Mouse (Mus musculus): ENCODE data around the gene Spp1. TPM values are rescaled to one million over a fixed set of nuclear protein-coding genes. Genes with fewer than 3 reads are reported as not detected.

Spp1 gene
- 0.63 and 1.1 TPM in 2 replicates for polyA plus RNA-seq (2012)

DNA sequence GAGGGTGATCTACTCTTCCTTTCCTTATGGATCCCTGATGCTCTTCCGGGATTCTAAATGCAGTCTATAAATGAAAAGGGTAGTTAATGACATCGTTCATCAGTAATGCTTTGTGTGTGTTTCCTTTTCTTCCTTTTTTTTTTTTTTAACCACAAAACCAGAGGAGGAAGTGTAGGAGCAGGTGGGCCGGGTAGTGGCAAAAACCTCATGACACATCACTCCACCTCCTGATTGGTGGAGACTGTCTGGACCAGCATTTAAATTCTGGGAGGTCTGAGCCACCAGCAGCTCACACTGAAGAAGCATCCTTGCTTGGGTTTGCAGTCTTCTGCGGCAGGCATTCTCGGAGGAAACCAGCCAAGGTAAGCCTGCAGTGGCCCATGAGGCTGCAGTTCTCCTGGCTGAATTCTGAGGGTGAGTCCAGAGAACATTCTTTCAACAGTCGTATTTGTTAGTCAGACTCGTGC is at the start of gene Spp1:
Spp1 (plus strand) TSS at position 284 of the 467 bp plus-strand sequence.

DNA sequence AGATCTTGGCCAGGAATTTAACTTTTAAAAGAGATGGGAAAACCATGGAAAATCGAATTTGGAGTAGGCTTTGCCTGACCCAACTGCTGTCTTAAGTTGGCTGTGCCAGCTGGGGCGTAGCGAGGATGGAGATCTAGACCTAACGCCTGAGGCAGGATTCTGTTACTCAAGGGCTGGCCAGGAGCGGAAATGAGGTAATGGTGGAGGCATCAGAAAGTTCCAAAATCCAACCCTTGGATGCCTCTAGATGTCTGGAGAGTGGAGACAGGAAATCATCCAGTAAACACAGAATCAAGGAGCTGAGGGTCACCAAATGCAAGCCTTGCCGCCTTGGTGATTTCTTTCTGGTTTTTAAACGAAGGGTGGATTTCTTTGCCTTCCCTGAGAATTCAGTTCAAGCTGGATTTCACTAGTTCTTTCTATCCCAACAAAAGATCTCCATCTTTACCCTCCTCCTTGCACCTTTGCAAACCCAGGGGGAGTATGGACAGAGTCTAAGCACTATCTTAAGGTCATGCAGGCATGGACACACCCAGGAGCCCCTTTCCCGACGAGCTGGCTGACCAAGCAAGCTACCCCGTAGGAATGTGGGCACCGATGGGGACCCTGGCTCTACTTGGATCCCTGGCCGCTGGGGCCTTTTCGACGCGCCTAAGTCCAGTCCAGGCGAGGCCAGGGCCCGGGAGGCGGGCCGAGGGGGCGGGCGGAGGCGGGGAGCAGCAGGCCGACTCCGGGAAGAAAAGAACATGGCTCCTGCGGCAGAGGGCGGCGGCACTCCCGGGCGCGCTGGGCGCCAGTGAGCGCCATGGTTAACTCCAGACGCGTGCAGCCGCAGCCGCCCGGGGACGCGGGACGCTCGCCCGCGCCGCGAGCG is 24.2 kb downstream of the Spp1 start, which contains the start of gene Pkd2:
Pkd2 (plus strand) TSS at position 619 of the 874 bp plus-strand sequence.

Other genes with a start within 250 kb of the Spp1 start
- gene Dmp1, start 232.5 kb upstream of the Spp1 start, polyA plus RNA-seq (2012), result 0.03 TPM in 1 of 2 replicates, not detected in the other
- 0.08 and 0.18 TPM in 2 replicates for gene Ibsp, start 135.9 kb upstream of the Spp1 start, polyA plus RNA-seq (2012)
- not detected in 2 replicates for gene Mepe, start 109.8 kb upstream of the Spp1 start, polyA plus RNA-seq (2012)
- 1.4 and 2.3 TPM in 2 replicates for gene Pkd2, start 24.3 kb downstream of the Spp1 start, polyA plus RNA-seq (2012)
- 1.5 TPM in 2 replicates for gene BC005561, start 73.2 kb downstream of the Spp1 start, polyA plus RNA-seq (2012)